Mouse (Mus musculus) lung, postnatal 10 days (tissue): Measurements from ENCODE around the gene Olfr10.

Experiments used
- DNase-seq: peaks from one replicate; pipeline ENCODE4 v3.0.0; 2021

The Olfr10 gene

GRCm38 (mm10) chr11:49326726-49327125, 22.2 kb downstream of the Olfr10 start:
- no peak for DNase-seq

DNA sequence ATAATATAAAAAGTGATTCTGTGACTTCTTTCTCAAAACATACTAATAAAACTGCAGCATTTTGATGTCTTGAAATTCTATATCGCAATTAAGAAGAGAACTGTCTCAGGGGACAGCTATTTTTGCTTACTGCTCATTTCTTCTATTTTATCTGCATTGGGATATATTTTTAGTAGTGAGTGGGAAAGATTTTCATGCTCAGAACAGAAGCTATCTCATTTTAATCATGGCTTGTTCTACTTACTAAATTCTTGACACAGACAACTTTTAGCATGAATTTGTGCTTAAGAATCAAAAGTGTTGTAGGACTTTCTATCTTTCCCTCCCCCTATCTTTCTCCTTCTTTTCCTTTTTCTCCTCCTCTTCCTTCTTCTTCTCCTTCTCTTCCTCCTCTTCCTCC, 25.1 kb downstream of the Olfr10 start:
- no peak for DNase-seq

GRCm38 (mm10) chr11:49334888-49335287, 30.3 kb downstream of the Olfr10 start, which contains the start of gene Olfr1390:
Olfr1390 (plus strand) TSS chr11:49335188.
- DNase-seq: no peak

- no peak for DNase-seq
These were observed 32.8 kb downstream of the Olfr10 start for GRCm38 (mm10) chr11:49337150-49337832.
